Mouse (Mus musculus) frontal cortex, postnatal 25 days (tissue): Measurements from ENCODE around the gene Eci1.

ENCODE experiments used
- DNase-seq, 2 experiments: peaks; one replicate each; pipeline ENCODE4 v3.0.0; 2022; ENCODE audit warnings: low spot score in 2 of 2

Eci1 gene

DNA sequence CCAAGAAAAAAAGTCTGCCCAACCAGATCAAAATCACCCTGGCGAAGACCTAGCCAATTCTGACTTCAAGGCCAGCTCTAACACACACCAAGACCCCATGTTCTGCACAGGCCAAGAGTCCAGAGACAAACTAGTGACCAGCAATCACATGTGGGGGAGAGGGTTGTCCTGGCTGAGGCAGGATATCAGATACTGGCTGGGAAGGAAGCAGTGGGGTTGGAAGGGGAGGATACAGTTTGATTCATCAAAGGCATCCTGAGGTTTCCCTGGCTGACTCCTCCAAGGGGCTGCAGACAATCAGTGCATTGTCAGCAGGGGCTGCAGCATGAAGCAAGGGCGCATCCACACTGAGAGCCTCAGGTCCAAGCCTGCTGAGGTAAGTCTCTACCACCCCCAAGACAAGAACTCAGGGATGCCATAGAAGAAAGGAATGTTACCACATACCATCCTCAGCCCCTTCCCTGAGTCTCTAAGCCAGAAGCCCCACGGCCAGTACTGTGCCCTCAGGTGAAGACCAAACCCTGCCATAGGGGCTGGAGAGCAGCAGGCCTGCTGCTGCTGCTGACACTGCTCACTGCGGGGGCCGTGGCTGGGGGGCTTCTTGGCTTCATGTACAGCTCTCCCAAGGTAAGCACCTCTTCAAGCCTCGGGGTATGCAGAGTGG, 47.3 kb downstream of the Eci1 start, which contains the start of gene Bricd5:
Bricd5 (plus strand) TSS at position 273 of the 664 bp plus-strand sequence.
- no peak for DNase-seq

DNA sequence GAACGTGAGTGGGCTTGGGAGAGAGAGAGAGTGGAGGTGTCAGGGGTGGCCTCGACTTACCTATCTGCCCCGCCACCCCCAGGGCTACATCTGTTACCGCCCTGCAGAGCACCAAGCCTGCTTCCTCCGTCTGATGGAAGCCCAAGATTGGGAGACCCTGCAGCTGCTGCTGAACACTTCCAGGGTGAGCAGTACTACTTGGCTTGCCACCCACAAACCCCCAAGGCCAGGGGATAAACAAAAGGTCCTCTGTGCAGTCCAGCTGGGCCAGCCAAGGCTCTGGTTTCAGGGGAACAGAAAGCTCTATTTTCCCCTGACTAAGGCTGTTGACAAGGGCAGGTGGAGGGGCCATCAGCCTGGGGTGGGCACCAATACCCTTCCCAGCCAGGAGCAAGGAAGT, 48.1 kb downstream of the Eci1 start:
- DNase-seq, result peak in 1 of 2 experiments; percentile 28

DNA sequence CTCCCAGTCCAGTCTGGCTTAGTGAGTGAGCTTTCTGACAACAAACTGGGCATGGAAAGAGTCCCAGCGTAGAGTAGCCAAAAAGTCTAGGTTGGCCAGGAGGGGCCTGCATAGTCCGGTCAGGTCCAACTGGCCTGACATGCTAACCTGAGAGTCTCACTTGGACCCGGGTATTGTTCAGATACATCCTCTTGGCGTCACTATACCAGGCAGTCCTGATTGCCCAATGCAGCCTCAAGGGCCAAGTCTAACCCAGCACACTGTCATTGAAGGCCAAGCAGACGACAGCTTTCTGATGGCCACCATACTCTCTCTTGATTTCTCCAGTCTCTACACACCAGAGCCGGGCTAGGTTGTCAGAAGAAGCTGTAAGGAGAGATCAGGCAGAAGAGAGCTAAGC, 49.1 kb downstream of the Eci1 start:
- no peak for DNase-seq

GRCm38 (mm10) chr17:24476022-24476776, 49.8 kb downstream of the Eci1 start:
- DNase-seq, result no peak

DNA sequence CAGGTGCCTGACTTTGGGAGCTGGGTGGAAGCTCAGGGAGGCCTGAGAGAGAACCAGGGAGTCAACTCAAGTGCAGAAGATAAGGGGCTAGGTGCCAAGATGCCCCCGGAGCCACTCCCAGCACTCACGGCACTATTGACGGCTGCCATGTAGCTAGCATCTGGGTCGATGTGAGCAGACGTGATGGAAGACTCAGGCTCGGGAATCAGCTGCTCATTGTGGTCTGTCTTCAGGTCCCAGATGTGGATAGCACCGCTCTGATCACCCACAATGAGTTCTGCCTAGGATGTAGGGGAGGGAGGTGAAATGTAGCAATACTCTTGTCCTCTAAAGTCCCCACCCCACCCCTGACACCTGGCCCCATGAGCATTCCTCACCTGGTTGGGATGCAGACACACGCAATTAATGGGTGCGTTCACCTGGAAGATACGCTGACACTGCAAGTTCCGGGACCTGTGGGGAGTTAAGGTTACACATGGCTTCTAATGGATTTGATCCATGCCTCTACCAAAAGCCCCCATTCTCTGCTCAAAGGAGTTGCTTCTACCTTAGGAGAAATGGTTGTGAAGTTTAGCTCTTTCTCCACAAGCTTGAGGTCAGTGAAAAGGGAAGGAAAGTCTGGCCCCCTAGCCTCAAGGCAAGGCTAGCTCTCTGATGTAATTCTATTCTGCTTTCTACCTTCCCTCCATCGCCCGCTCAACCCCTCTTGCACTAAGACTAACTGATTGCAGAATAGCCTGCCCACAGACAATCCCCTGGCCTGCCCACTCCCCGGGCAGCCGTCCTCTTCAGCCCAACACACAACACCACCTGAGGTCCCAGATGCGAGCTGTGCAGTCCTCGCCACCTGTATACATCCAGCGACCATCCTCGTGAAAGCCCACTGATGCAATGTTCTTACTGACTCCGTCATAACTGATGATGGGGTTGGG, 50.9 kb downstream of the Eci1 start:
- DNase-seq, result no peak

GRCm38 (mm10) chr17:24477985-24478600, 51.7 kb downstream of the Eci1 start:
- no peak for DNase-seq

- DNase-seq, result peak; percentile 97
Measured at GRCm38 (mm10) chr17:24478663-24479380, 52.4 kb downstream of the Eci1 start, which contains the start of gene Mlst8. Mlst8 (minus strand) TSS chr17:24479078.

GRCm38 (mm10) chr17:24479431-24479830, 53.0 kb downstream of the Eci1 start:
- no peak for DNase-seq

- DNase-seq, result no peak
Measured at GRCm38 (mm10) chr17:24480201-24480826, 53.9 kb downstream of the Eci1 start.

DNA sequence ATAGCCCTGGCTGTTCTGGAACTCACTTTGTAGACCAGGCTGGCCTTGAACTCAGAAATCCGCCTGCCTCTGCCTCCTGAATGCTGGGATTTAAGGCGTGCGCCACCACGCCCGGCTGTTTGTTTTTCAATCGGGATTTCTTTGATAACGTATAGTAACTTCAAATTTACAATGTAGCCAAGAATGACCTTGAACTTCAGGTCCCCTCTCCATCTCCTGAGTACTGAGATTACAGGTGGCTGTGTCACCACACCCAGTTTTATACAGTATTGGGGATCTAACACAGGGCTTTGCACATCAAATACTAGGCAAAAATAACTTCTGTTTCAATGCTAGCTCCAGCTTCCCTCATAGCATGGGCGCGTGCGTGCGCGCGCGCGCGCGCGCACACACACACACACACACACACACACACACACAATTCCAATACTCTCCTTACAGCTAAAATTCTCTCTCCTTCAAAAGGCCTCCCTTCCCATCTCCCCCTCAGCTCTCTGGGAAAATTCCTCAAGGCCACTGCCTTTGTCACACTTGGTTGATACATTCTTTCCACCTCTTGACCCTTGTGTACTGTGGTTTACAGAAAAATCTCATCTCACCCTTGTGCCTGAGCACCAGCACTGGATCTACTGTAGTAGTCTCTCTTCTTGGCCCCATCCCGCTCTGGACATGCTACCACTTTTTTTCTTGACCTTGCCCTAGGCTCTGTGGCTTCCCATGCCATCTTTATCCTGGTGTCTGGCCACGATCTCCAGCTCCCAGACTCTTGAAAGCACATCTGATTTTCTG, 54.8 kb downstream of the Eci1 start:
- no peak for DNase-seq

DNA sequence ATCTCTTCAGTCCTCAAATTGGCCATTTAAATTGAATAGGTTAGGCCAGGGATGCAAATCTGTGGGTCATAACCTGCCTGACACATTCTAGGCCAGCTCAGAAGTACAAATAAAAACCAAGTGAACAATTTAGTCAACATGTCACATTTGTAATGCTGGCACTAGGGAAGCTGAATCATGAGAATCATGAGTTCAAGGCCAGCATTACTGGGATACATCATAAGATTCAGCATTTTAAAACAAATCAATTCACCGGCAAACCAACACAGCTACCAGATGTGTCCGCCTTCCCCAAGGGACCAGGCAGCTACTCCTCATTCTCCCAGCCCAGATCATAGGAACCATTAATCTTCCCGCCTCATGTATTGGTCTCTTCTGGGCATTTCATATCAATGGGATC, 57.1 kb downstream of the Eci1 start:
- no peak for DNase-seq

DNA sequence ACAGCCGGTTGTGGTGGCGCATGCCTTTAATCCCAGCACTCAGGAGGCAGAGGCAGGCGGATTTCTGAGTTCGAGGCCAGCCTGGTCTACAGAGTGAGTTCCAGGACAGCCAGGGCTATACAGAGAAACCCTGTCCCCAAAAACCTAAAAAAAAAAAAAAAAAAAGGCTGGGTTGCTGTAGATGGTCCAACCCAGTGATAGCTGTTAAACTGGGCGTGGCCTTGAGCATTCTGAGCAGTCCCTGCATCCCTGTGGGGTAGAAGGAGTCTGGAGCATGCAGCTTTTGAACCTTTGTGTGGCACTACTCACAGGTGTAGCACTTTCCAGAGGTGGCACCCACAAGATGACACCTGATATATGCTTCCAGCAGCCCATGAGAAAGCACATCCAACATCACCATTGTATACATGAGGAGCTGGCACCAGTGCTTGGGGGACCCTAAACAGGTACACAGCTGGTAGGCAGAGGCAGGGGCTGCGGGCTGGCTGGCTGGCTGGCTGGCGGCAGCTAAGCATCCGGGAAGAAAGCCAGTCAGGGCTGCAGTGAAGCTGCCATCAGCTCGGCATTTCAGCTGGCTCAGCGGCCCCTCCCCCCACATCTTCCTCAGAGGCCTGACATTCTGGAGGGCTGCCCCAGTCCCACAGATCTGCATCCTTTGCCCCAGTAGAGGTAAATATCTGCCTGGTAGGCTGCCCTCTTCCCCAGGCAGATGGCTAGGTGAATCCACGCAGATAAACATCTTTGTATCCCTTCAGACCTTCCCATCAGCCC, 58.8 kb downstream of the Eci1 start:
- no peak for DNase-seq

DNA sequence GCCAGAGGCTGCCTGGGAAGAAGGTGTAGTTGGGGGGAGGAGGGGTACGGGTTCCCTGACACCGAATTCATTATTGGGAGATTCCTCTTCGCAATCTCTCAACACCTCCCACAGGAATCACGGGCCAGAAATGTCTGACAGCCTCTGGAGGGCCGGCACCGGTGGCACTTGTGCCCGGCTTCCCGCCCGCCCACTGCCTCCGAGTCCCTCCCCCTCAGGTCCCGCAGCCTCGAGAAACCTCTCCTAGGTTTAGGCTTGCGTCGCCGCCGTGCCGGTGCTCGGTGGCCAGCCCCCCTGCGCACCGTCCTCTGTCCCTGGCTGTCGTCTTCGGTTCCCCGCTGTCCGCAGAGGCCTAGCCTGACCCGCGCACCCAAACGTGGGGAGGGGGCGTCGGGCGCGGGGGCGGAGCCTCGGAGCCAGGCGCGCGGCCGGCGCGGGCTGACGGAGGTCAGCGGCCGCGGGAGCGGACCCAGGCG, 61.8 kb downstream of the Eci1 start, which contains the start of gene Caskin1:
Caskin1 (plus strand) TSS at position 416 of the 476 bp plus-strand sequence.
- no peak for DNase-seq

GRCm38 (mm10) chr17:24488662-24489264, 62.3 kb downstream of the Eci1 start:
- DNase-seq, result no peak
